Mouse (Mus musculus): Measurements from ENCODE around the gene Uba52. TPM values are rescaled to one million over a fixed set of nuclear protein-coding genes. Genes with fewer than 3 reads are reported as not detected.

Gene Uba52
- total and polyA plus RNA-seq, 2 experiments from 2014 or later = 887 to 1,011 TPM

DNA sequence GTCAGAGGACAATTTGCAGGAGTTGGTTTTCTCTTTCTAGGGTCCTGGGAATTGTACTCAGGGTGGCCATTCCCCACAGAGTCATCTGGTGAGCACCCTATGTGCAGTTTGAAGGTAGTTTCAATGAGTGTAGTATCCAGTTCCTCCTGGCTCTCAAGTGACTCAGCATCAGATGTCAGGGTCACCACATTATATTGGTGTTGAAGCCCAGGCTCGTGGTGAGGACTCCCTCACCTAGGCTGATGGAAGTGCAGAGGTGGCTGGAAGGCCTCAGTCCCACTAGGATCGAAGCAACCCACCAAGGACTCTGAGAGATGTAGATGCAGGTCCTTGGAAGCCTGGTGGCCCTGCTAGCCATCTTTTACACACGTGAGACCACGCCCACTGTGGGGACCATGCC, 35.8 kb upstream of the Uba52 start:
- no peaks in the 10 kb centered on the region for H3K27me3 ChIP-seq (ENCODE audit: control insufficient read depth, insufficient read depth, low read length)
- H3K4me1 ChIP-seq (ENCODE audit: control insufficient read depth, insufficient read depth) = peaks cover 27% of the 10 kb centered on the region
- DNase-seq (ENCODE audit: low spot score) (no peak), ATAC-seq (ENCODE audit: insufficient read depth, low read depth) (no peak)
- no peaks in the 10 kb centered on the region for H3K9me3 ChIP-seq (replicated peaks; ENCODE audit: control insufficient read depth, low read length)
- H3K27ac ChIP-seq (ENCODE audit: low read depth) = no peak overlapping the region
- no peak overlapping the region for H3K9ac ChIP-seq (replicated peaks; ENCODE audit: low read depth, low read length)
- H3K4me2 ChIP-seq (ENCODE audit: low read depth, low read length) = no peak overlapping the region
- no peak overlapping the region for H3K4me3 ChIP-seq (ENCODE audit: low read depth, low read length)
- WGBS = 83% methylated on average over 4 of the region's 4 CpGs
- TF ChIP-seq CTCF (IDR thresholded peaks at IDR 0.05; ENCODE audit: low read depth) (no peak), EP300 (IDR thresholded peaks at IDR 0.05; ENCODE audit: low read depth) (no peak)
- H3K36me3 ChIP-seq (replicated peaks; ENCODE audit: control insufficient read depth, insufficient read depth, low read length) = no peaks in the 10 kb centered on the region

DNA sequence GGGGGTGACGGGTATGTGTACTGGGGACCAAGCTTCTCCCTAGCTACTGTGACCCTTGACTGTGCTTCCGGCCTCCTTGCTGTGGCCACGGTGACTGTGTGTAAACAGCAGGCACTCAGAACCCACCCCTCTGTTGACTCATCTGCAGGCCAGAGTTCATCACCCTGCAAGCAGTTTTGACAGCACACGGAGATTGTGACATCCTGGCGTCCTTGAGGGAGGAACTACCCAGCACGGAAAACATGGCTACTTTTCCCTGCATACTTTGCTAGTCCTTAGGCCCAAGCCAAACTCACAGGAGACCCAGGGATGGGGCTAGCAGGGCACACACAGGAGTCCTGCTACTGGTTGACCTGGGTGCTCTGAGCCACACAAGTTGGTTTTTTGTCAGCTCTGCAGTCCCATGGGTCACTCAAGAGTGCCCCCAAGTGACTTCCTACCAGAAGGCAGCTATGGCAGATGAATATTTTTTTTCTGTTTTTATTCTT, 33.6 kb upstream of the Uba52 start:
- Histone ChIP-seq H3K9me3 (replicated peaks; ENCODE audit: control insufficient read depth, low read length) (no peaks in the 10 kb centered on the region), H3K27me3 (ENCODE audit: control insufficient read depth, insufficient read depth, low read length) (no peaks in the 10 kb centered on the region), H3K4me2 (ENCODE audit: low read depth, low read length) (no peak overlapping the region), H3K4me3 (ENCODE audit: low read depth, low read length) (no peak overlapping the region), H3K27ac (ENCODE audit: low read depth) (peak overlapping the region; percentile 49), H3K4me1 (ENCODE audit: control insufficient read depth, insufficient read depth) (peaks cover 28% of the 10 kb centered on the region), H3K9ac (replicated peaks; ENCODE audit: low read depth, low read length) (0 out of 2 replicates have a peak overlapping the region, but pooled peaks have one; percentile 17), H3K36me3 (replicated peaks; ENCODE audit: control insufficient read depth, insufficient read depth, low read length) (no peaks in the 10 kb centered on the region)
- no peak for DNase-seq (ENCODE audit: low spot score)
- no peak for ATAC-seq (ENCODE audit: insufficient read depth, low read depth)
- TF ChIP-seq CTCF (IDR thresholded peaks at IDR 0.05; ENCODE audit: low read depth) = peak; percentile 33
- no peak for TF ChIP-seq EP300 (IDR thresholded peaks at IDR 0.05; ENCODE audit: low read depth)
- WGBS = 44% methylated on average over 6 of the region's 6 CpGs

DNA sequence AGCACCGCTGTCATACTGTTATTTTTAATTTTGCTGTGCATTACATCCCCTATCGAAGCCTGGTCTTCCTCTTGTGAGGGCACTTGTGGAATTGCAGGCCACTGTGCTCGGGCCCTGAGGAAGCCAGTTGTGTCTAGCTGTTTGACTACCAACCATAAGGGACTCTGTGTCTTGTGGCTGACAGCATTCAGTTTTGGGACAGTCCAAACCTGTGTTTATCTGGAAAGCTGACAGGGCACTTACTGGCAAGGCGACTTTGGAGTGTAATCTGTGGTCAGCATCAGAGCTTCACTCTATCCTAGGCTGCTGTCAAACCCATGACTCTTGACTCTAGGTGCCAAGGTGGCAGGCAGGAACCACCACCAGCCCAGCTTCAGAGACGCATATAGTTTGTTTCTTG, 30.5 kb upstream of the Uba52 start:
- Histone ChIP-seq H3K9ac (replicated peaks; ENCODE audit: low read depth, low read length) (peak overlapping the region; percentile 81), H3K9me3 (replicated peaks; ENCODE audit: control insufficient read depth, low read length) (no peaks in the 10 kb centered on the region), H3K36me3 (replicated peaks; ENCODE audit: control insufficient read depth, insufficient read depth, low read length) (peaks cover 9% of the 10 kb centered on the region; the same call in 1 of the 2 replicates), H3K4me1 (ENCODE audit: control insufficient read depth, insufficient read depth) (peaks cover 12% of the 10 kb centered on the region), H3K27ac (ENCODE audit: low read depth) (peak overlapping the region; percentile 95; the same call in 1 of the 2 replicates), H3K4me3 (ENCODE audit: low read depth, low read length) (peak overlapping the region; percentile 73), H3K4me2 (ENCODE audit: low read depth, low read length) (peak overlapping the region; percentile 88), H3K27me3 (ENCODE audit: control insufficient read depth, insufficient read depth, low read length) (no peaks in the 10 kb centered on the region)
- ATAC-seq (ENCODE audit: insufficient read depth, low read depth) (no peak), DNase-seq (ENCODE audit: low spot score) (no peak)
- TF ChIP-seq CTCF (IDR thresholded peaks at IDR 0.05; ENCODE audit: low read depth) (no peak), EP300 (IDR thresholded peaks at IDR 0.05; ENCODE audit: low read depth) (no peak)
- WGBS = 43% methylated on average over 5 of the region's 5 CpGs

DNA sequence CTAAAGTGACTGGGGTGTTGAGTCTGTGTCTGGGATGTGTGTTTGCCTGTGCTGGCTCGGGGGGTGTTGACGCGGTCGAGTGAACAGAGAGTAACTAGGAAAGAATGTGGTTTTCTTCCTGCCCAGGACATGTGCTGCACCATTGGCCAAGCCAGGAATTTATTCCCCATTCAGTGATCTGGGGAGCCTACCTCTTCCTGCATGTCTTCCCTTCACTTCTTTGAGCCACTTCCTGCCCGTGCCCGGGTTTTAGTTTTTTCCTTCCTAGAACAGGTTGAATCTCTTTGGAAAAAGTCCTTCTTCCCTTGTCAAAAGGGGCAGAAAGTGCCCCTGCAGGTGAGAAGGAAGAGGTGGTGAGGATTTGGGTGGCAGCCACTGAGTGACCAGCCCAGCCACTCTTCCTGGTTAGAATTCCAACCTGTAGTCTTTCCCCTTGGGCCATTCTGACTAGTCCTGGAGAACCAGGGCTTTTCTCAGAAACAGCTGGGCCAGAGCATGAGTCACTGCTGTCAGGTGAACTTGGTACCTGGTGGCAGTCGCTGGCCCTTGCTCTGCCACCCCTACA, 30.0 kb upstream of the Uba52 start:
- Histone ChIP-seq H3K4me2 (ENCODE audit: low read depth, low read length) (peak overlapping the region; percentile 88), H3K4me1 (ENCODE audit: control insufficient read depth, insufficient read depth) (peaks cover 12% of the 10 kb centered on the region), H3K9ac (replicated peaks; ENCODE audit: low read depth, low read length) (peak overlapping the region; percentile 81), H3K27me3 (ENCODE audit: control insufficient read depth, insufficient read depth, low read length) (no peaks in the 10 kb centered on the region), H3K27ac (ENCODE audit: low read depth) (peak overlapping the region; percentile 95), H3K9me3 (replicated peaks; ENCODE audit: control insufficient read depth, low read length) (no peaks in the 10 kb centered on the region), H3K36me3 (replicated peaks; ENCODE audit: control insufficient read depth, insufficient read depth, low read length) (peaks cover 14% of the 10 kb centered on the region), H3K4me3 (ENCODE audit: low read depth, low read length) (peak overlapping the region; percentile 73)
- TF ChIP-seq CTCF (IDR thresholded peaks at IDR 0.05; ENCODE audit: low read depth) = no peak
- TF ChIP-seq EP300 (IDR thresholded peaks at IDR 0.05; ENCODE audit: low read depth) = no peak
- ATAC-seq (ENCODE audit: insufficient read depth, low read depth) = no peak
- DNase-seq (ENCODE audit: low spot score) = peak; percentile 47
- 15% methylated on average over 7 of the region's 7 CpGs for WGBS

DNA sequence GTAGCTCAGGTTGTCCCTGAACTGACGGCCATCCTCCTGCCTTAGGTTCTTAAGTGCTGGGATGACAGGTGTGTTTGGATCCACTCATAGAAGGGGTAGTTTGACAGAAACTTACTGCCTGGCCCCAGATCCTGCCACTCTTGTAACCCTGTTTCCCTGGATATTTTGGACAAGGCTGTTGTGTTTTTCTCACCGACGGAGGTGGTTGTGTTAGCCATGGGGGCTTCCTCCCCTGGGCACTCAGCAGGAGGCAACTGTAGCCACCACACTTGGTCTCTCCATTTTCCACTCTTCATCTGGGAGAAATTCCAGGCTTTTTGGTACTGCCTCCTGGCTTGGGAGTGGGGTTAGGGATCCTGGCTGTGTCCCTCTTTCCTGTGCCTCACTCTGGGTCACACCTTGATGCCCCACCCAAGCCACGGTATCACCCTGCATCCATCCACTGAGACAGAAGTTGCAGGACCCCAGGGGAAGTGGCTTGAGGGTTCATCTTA, 29.5 kb upstream of the Uba52 start:
- TF ChIP-seq EP300 (IDR thresholded peaks at IDR 0.05; ENCODE audit: low read depth) (no peak), CTCF (IDR thresholded peaks at IDR 0.05; ENCODE audit: low read depth) (no peak)
- peaks cover 12% of the 10 kb centered on the region for H3K4me1 ChIP-seq (ENCODE audit: control insufficient read depth, insufficient read depth)
- ATAC-seq (ENCODE audit: insufficient read depth, low read depth) (no peak), DNase-seq (ENCODE audit: low spot score) (no peak)
- H3K27ac ChIP-seq (ENCODE audit: low read depth) = peak overlapping the region; percentile 95
- no peaks in the 10 kb centered on the region for H3K27me3 ChIP-seq (ENCODE audit: control insufficient read depth, insufficient read depth, low read length)
- H3K9ac ChIP-seq (replicated peaks; ENCODE audit: low read depth, low read length) = peak overlapping the region; percentile 81
- WGBS = 2% methylated on average over 4 of the region's 4 CpGs
- peak overlapping the region; percentile 73 for H3K4me3 ChIP-seq (ENCODE audit: low read depth, low read length)
- H3K4me2 ChIP-seq (ENCODE audit: low read depth, low read length) = peak overlapping the region; percentile 88
- H3K36me3 ChIP-seq (replicated peaks; ENCODE audit: control insufficient read depth, insufficient read depth, low read length) = peaks cover 19% of the 10 kb centered on the region
- no peaks in the 10 kb centered on the region for H3K9me3 ChIP-seq (replicated peaks; ENCODE audit: control insufficient read depth, low read length)

Data from heart, postnatal 0 days (tissue).